Mouse (Mus musculus) intestine, postnatal 0 days (tissue): ENCODE data around the gene Fam129a. TPM values are rescaled to one million over a fixed set of nuclear protein-coding genes. Genes with fewer than 3 reads are reported as not detected.
"Not testable (repeated sequence)": the region's sequence is repeated elsewhere in the genome, so short reads cannot be mapped to it uniquely, and the experiment has no call there.

Experiments used
- ATAC-seq: fragments of 200-750 bp; cut with Nextera tagmentation; 2 replicates; pipeline ENCODE4 v1.8.0; 2017; ENCODE audit warnings: mild to moderate bottlenecking, moderate TSS enrichment, moderate library complexity
- H3K27ac ChIP-seq: fragments of 300-500 bp; sonication (generic); 2 replicates; pipeline ENCODE4 v1.5.1; 2014; ENCODE audit warnings: mild to moderate bottlenecking, low read depth, low read length, moderate library complexity
- H3K27me3 ChIP-seq: fragments of 300-500 bp; sonication (generic); replicated peaks from 2 replicates; pipeline ENCODE4 v1.6.1; 2014; ENCODE audit warnings: low read length, mixed read lengths; ENCODE audit not compliant: control insufficient read depth, insufficient read depth
- H3K36me3 ChIP-seq: fragments of 300-500 bp; sonication (generic); 2 replicates; pipeline ENCODE4 v1.6.1; 2014; ENCODE audit warnings: mild to moderate bottlenecking, moderate library complexity; ENCODE audit not compliant: control insufficient read depth, insufficient read depth
- H3K4me1 ChIP-seq: fragments of 300-500 bp; sonication (generic); replicated peaks from 2 replicates; pipeline ENCODE4 v1.6.1; 2014; ENCODE audit warnings: antibody characterized with exemption, low read length, mixed read lengths; ENCODE audit not compliant: control insufficient read depth, insufficient read depth
- H3K4me2 ChIP-seq: fragments of 300-500 bp; sonication (generic); replicated peaks from 2 replicates; pipeline ENCODE4 v1.6.1; 2014; ENCODE audit warnings: low read depth, mild to moderate bottlenecking, moderate library complexity
- H3K4me3 ChIP-seq: fragments of 300-500 bp; sonication (generic); 2 replicates; pipeline ENCODE4 v1.5.1; 2014; ENCODE audit warnings: low read depth, low read length
- H3K9ac ChIP-seq: fragments of 300-500 bp; sonication (generic); 2 replicates; pipeline ENCODE4 v1.6.1; 2014; ENCODE audit warnings: mild to moderate bottlenecking, low read depth, low read length
- H3K9me3 ChIP-seq: fragments of 300-500 bp; sonication (generic); 2 replicates; pipeline ENCODE4 v1.6.1; 2016; ENCODE audit warnings: mixed run types; ENCODE audit not compliant: control insufficient read depth
- CTCF ChIP-seq: sonication (generic); IDR thresholded peaks from 2 replicates; pipeline ENCODE4 v1.5.1; 2016; ENCODE audit warnings: low read depth, mild to moderate bottlenecking, control low read depth, antibody characterized with exemption, moderate library complexity
- WGBS: fragments of 180-500 bp; shearing (Covaris S2); extraction: QIAGEN DNeasy Blood & Tissue Kit; methylation state at CpG from one replicate; pipeline ENCODE4 v1.1.7; 2014; 5-methylcytosine and 5-hydroxymethylcytosine counted together
- polyA plus RNA-seq: library from polyadenylated mRNA; unstranded; fragments of >200 nt; fragmentation: Nextera tagmentation; extraction: Ambion mirVana; gene quantifications from 2 replicates; pipeline ENCODE4 v1.2.1, GENCODE M21; 2015

The Fam129a gene
- polyA plus RNA-seq, 1 experiment from 2014 or later: 7.4 TPM

DNA sequence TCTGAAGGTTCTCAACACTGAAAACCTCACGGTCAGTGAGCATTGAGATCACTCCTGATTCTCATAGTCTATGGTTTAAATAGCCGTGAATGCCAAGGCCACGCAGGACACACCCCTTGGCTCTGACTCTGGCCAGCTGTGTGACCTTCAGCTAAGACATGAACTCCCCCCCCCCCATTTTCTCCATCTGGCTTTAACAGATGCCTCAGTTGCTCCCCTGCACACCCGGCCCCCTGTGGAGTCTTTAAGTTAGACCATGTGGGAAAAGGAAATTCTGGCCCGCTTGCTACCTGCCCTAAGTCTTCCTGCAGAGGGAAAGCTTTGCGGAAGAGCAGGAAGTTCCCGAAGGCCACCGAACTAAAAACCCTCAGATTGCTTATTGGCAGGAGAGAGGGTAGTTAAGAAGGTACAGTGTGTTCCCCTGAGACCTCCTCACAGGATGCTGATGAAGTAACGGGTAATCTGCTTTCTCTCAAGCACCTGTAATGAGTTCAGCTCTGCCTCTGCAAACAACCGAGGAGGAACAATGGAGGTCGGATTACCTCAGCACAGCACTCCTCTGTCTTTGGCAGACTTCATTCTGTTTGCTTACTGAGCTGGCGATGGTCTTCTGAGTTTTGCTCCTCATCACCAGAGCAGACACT lies 114.8 kb downstream of the Fam129a start:
- ATAC-seq: no peak
- WGBS: 35% methylated on average over 12 of the region's 12 CpGs
- Histone ChIP-seq H3K4me2 (no peak overlapping the region), H3K27ac (no peak overlapping the region), H3K9ac (no peak overlapping the region), H3K9me3 (no peaks in the 10 kb centered on the region), H3K4me1 (no peaks in the 10 kb centered on the region), H3K27me3 (no peaks in the 10 kb centered on the region), H3K36me3 (no peaks in the 10 kb centered on the region), H3K4me3 (no peak overlapping the region)
- TF ChIP-seq CTCF: no peak

DNA sequence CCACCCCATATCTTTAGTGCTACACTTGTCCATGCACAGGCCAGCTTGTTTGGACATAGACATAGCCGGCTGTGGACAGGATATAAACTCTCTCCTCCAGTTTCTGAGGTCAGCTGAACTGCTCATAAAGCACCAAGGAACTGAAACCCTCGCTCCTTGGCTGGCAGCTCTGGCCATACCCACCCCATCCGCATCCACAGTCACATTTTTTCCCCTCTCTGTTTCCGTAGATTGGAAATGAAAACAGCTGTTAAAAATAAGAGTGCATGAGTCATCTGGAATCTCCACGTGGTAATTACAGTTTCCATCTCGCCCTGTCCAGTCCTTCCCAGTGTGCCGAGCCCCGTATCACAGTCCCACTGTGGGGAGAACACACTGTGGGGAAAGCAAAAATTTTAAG lies 115.7 kb downstream of the Fam129a start:
- Histone ChIP-seq H3K9me3 (no peaks in the 10 kb centered on the region), H3K4me3 (no peak overlapping the region), H3K27ac (no peak overlapping the region), H3K9ac (no peak overlapping the region), H3K4me2 (no peak overlapping the region), H3K36me3 (no peaks in the 10 kb centered on the region), H3K4me1 (no peaks in the 10 kb centered on the region), H3K27me3 (no peaks in the 10 kb centered on the region)
- no peak for TF ChIP-seq CTCF
- no peak for ATAC-seq
- WGBS: 36% methylated on average over 8 of the region's 8 CpGs

DNA sequence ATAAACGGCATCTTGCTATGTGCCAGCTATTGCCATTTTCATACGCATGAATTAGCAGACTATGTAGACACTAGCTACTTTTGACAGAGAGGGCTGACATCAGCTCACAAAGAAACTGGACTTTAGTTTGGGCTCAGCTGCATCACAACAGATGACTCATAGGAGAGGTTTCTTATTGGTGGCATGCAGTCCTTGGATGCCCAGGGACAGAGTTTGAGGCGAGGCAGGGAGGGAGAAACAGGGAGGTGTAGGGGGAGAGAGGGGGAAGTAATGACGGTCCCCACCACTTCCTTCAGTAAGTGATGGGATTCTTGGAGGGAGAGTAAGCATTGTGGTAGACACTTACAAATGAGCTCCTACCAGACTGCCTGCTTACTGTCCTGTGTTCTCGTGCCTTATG lies 118.0 kb downstream of the Fam129a start:
- no peak overlapping the region for H3K27ac ChIP-seq
- H3K9ac ChIP-seq: no peak overlapping the region
- ATAC-seq: no peak
- no peak overlapping the region for H3K4me2 ChIP-seq
- WGBS: 63% methylated on average over 5 of the region's 5 CpGs
- H3K27me3 ChIP-seq: no peaks in the 10 kb centered on the region
- no peaks in the 10 kb centered on the region for H3K9me3 ChIP-seq
- no peak for TF ChIP-seq CTCF
- H3K4me3 ChIP-seq: no peak overlapping the region
- no peaks in the 10 kb centered on the region for H3K4me1 ChIP-seq
- H3K36me3 ChIP-seq: no peaks in the 10 kb centered on the region

DNA sequence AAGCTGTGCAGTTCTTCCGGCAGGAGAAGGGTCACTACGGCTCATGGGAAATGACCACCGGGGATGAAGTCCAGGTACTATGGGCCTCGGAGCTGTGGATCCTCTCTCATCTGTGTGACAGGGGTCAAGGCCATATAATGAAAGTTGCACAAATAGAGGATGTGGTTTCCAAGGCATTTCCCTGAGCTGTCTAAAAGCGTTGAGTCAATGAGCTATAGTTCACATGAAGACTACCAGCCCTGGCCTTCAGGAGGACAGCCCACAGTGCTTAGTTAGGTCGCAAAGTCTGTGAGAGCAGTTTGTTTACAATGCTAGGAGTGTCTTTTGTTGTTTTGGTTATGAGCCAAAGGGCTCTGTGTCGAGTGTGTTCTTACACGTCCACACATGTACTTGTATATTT lies 118.6 kb downstream of the Fam129a start:
- no peak for ATAC-seq
- Histone ChIP-seq H3K4me2 (no peak overlapping the region), H3K27ac (no peak overlapping the region), H3K9me3 (no peaks in the 10 kb centered on the region), H3K9ac (no peak overlapping the region), H3K4me1 (no peaks in the 10 kb centered on the region), H3K4me3 (no peak overlapping the region), H3K27me3 (no peaks in the 10 kb centered on the region), H3K36me3 (no peaks in the 10 kb centered on the region)
- WGBS: 46% methylated on average over 8 of the region's 8 CpGs
- TF ChIP-seq CTCF: no peak

DNA sequence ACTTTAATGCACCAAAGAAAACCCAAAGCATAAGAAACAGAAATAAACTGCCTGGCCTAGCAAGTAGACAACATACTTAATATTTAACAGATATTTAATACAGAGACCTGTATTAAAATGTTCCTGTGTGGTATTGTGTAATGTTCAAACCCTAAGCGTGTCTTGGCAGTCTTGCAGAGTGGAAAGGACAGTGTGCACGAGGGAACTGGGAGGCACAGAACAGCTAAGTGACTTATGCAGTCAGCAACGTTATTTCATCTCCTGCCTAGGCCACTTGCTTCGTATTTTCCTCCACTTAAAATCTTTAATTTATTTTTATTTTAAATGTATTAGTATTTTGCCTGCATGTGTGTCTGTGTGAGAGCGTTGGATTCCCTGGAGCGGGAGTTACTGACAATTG lies 119.1 kb downstream of the Fam129a start:
- Histone ChIP-seq H3K9ac (no peak overlapping the region), H3K27me3 (no peaks in the 10 kb centered on the region), H3K27ac (no peak overlapping the region), H3K36me3 (no peaks in the 10 kb centered on the region), H3K4me2 (no peak overlapping the region), H3K4me3 (no peak overlapping the region), H3K9me3 (no peaks in the 10 kb centered on the region), H3K4me1 (no peaks in the 10 kb centered on the region)
- no peak for ATAC-seq
- 68% methylated on average over 6 of the region's 6 CpGs for WGBS
- no peak for TF ChIP-seq CTCF

DNA sequence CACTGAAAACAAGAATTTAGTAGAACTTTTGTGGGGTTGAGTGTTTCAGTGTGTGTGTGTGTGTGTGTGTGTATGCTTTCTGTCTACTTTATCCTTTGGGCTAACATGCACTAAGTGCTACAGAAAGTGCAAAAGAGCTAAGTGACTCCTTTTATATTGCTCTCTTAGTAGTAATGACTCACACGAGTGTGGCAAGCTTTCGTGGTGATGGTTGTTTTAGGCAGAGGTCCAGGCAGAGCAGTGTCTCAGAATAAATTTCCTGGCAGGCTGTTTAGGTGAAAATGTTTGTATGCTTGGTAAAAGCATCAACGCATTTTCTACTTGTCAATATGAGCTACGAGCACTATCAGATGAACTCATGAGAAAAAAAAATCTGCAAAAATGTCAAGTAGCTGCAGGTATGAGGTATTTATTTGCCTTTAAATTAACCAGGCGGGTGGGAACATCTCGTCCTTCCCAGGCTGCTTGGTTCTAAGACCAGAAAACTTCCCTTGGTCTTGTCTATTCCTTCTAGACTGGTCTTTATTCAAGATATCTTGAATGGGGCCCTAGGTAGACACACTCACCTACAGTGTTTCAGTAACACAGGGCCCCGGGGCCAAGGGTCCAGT lies 119.7 kb downstream of the Fam129a start:
- TF ChIP-seq CTCF: no peak
- Histone ChIP-seq H3K36me3 (no peaks in the 10 kb centered on the region), H3K4me3 (no peak overlapping the region), H3K27ac (no peak overlapping the region), H3K9ac (no peak overlapping the region), H3K9me3 (no peaks in the 10 kb centered on the region), H3K27me3 (no peaks in the 10 kb centered on the region), H3K4me1 (no peaks in the 10 kb centered on the region), H3K4me2 (no peak overlapping the region)
- ATAC-seq: no peak
- WGBS: 73% methylated on average over 7 of the region's 7 CpGs

DNA sequence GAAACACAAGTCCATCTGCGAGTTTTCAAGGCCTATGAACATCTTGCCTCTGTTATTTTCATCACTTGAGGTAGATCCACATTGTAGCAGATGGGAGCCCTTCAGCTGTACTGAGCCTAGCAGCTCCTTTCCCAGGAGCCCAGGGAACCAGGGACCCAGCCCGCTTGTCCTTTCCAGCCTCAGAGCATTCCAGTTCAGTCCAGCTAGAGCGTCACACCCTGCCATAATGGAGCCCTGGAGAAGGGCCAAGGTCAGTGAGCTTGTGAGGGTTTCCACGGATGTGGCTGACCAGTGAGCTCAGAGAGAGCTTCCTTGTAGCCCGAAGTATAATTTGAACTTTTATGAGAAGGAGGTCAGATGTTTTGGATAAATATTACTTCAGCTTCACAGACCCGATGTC lies 121.9 kb downstream of the Fam129a start:
- not testable (repeated sequence) for H3K36me3 ChIP-seq, H3K27ac ChIP-seq, ATAC-seq, H3K9me3 ChIP-seq, H3K27me3 ChIP-seq, H3K4me2 ChIP-seq, H3K9ac ChIP-seq, H3K4me3 ChIP-seq, H3K4me1 ChIP-seq
- WGBS: 48% methylated on average over 6 of the region's 6 CpGs
